Mouse (Mus musculus) forebrain, embryonic 15.5 days (tissue): ENCODE results near the gene Adamts15. TPM values are rescaled to one million over a fixed set of nuclear protein-coding genes. Genes with fewer than 3 reads are reported as not detected.

Experiments
- ATAC-seq: fragments of 200-750 bp; cut with Nextera tagmentation; replicated peaks from 2 replicates; pipeline ENCODE4 v1.8.0; 2017; ENCODE audit warnings: mild to moderate bottlenecking, moderate TSS enrichment, moderate library complexity
- H3K27ac ChIP-seq: fragments of 300-500 bp; sonication (generic); replicated peaks from 2 replicates; pipeline ENCODE4 v1.5.1; 2015; ENCODE audit warnings: mild to moderate bottlenecking, inconsistent platforms
- H3K27me3 ChIP-seq: fragments of 300-500 bp; sonication (generic); 2 replicates; pipeline ENCODE4 v1.6.1; 2015; ENCODE audit warnings: inconsistent platforms
- H3K36me3 ChIP-seq: fragments of 300-500 bp; sonication (generic); 2 replicates; pipeline ENCODE4 v1.6.1; 2015; ENCODE audit warnings: mild to moderate bottlenecking, inconsistent platforms
- H3K4me1 ChIP-seq: fragments of 300-500 bp; sonication (generic); 2 replicates; pipeline ENCODE4 v1.6.1; 2015; ENCODE audit warnings: inconsistent platforms
- H3K4me2 ChIP-seq: fragments of 300-500 bp; sonication (generic); replicated peaks from 2 replicates; pipeline ENCODE4 v1.6.1; 2015; ENCODE audit warnings: mild to moderate bottlenecking, inconsistent platforms
- H3K4me3 ChIP-seq: fragments of 300-500 bp; sonication (generic); 2 replicates; pipeline ENCODE4 v1.5.1; 2015; ENCODE audit warnings: mild to moderate bottlenecking, inconsistent platforms
- H3K9ac ChIP-seq: fragments of 300-500 bp; sonication (generic); replicated peaks from 2 replicates; pipeline ENCODE4 v1.6.1; 2015; ENCODE audit warnings: mild to moderate bottlenecking, inconsistent platforms
- H3K9me3 ChIP-seq: fragments of 300-500 bp; sonication (generic); 2 replicates; pipeline ENCODE4 v1.6.1; 2016; ENCODE audit warnings: inconsistent platforms
- WGBS: fragments of 180-500 bp; shearing (Covaris S2); methylation state at CpG from one replicate; pipeline ENCODE4 v1.1.7; 2015; ENCODE audit warnings: mixed read lengths; 5-methylcytosine and 5-hydroxymethylcytosine counted together
- polyA plus RNA-seq: library from polyadenylated mRNA; unstranded; fragments of >200 nt; fragmentation: Nextera tagmentation; extraction: Ambion mirVana; gene quantifications from 2 replicates; pipeline ENCODE4 v1.2.1, GENCODE M21; 2015

The Adamts15 gene
- polyA plus RNA-seq, result 2.7 and 3.5 TPM in 2 replicates

DNA sequence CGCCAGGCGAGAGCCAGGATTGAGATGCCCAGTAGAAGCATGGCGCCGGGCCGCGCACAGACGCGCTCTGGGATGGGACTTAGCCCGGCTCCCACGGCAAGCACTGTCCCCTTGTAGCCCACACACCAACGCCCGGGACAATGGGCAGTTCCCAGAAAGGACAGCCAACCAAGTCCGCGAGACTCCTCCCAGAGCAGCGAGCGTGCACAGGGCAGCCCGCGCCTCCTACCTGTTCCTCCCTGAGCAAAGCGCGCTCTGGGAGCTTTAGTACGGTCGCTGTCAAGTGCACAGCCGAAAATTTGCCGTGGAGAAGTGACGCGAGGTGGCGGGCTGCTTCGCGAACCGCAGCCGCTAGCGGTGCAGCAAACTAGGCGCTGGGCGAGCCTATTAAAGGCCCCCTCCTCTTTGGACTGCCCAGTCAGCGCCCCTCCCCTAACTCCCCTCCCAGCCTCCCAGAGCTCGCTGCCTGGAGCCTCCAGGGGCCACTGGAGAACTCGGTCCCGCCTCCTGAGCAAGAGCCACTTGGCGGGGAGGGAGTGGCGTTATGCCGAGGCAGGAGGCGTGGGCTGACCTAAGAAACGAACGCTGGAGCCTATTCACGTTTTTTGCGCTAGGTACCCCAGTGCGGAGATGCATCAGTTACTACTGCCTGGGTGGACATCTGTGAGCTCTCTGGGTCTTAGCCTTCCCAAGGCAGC lies at the start of gene Adamts15:
Adamts15 (minus strand) TSS at position 256 of the 698 bp plus-strand sequence.
- no peak within 1 kb of the TSS for H3K27ac ChIP-seq
- H3K4me2 ChIP-seq, result peak within 1 kb of the TSS; percentile 99
- no peaks in the 10 kb centered on the region for H3K36me3 ChIP-seq
- H3K27me3 ChIP-seq, result peaks cover 32% of the 10 kb centered on the region
- H3K9ac ChIP-seq, result peak within 1 kb of the TSS; percentile 50
- H3K9me3 ChIP-seq, result no peaks in the 10 kb centered on the region
- ATAC-seq, result peak; percentile 71
- peaks cover 22% of the 10 kb centered on the region for H3K4me1 ChIP-seq
- WGBS, result under 1% methylated on average over 46 of the region's 47 CpGs
- H3K4me3 ChIP-seq, result peak within 1 kb of the TSS; percentile 61

DNA sequence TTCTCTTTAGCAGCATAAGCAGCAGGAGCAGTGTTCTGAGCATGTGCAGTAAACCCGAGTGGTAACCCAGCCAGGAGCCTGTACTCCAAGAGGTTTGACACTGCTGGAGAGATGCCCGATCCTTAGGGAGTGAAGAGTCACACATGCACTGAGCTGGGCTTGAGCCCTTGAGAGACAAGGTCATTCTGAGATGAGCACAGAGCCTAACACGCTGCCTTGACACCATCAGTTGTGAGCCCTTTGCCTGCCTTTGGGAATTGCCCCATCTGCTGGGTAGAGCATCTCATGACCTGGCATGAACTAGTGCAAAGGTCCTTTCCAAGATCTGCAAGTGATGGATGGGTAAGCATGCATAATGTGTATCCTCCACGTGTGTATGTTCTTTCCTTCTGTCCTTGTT lies 49.7 kb upstream of the Adamts15 start:
- Histone ChIP-seq H3K9ac (no peak overlapping the region), H3K27me3 (no peaks in the 10 kb centered on the region), H3K4me1 (no peaks in the 10 kb centered on the region), H3K27ac (no peak overlapping the region), H3K36me3 (no peaks in the 10 kb centered on the region), H3K4me3 (no peak overlapping the region), H3K9me3 (no peaks in the 10 kb centered on the region), H3K4me2 (no peak overlapping the region)
- 63% methylated on average over 4 of the region's 4 CpGs for WGBS
- ATAC-seq, result no peak

DNA sequence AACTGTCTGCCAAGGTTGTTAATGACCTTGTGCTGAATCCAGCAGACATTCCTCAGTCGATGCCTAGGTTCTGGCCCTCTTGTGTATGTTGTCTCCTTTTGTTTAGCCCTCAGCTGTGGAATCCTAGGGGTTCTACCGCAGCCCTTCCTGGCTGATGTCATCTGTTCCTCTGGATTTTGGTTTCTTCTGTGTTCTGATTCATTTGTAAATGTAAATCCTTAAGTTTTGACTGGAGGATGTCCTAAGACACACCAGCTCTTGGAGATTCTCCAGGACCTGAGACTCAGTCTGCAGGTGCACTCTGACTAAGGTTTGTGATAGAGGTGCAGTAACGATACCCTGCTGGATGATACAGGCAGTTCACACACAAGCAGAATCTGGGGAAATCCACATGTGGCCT lies 47.7 kb upstream of the Adamts15 start:
- no peak overlapping the region for H3K4me3 ChIP-seq
- H3K27me3 ChIP-seq, result no peaks in the 10 kb centered on the region
- 49% methylated on average over 3 of the region's 3 CpGs for WGBS
- H3K4me1 ChIP-seq, result no peaks in the 10 kb centered on the region
- H3K9me3 ChIP-seq, result no peaks in the 10 kb centered on the region
- H3K4me2 ChIP-seq, result no peak overlapping the region
- H3K9ac ChIP-seq, result no peak overlapping the region
- H3K36me3 ChIP-seq, result no peaks in the 10 kb centered on the region
- ATAC-seq, result no peak
- H3K27ac ChIP-seq, result no peak overlapping the region

DNA sequence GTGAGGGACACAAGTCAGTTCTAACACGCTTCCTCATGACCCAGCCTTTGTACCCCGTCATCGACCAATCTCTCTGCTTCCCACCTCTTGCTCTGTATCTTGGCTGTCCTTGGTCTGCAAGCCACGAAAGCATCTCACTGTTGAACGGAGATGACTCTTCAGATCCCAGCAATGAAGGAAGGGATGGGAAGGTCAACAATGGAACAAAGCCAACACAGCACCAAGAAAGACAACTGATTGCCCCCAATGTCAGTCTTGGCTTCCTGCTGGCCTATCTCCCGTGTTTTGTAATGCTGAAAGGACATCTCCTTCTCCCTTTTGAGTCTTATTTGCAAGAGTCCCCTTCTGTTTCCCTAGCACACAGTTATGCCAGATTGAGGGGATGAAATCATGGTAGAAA lies 45.9 kb upstream of the Adamts15 start:
- Histone ChIP-seq H3K27me3 (no peaks in the 10 kb centered on the region), H3K4me1 (no peaks in the 10 kb centered on the region), H3K9ac (no peak overlapping the region), H3K4me3 (no peak overlapping the region), H3K4me2 (no peak overlapping the region), H3K36me3 (no peaks in the 10 kb centered on the region), H3K27ac (no peak overlapping the region), H3K9me3 (no peaks in the 10 kb centered on the region)
- WGBS, result 87% methylated on average over 6 of the region's 6 CpGs
- no peak for ATAC-seq

DNA sequence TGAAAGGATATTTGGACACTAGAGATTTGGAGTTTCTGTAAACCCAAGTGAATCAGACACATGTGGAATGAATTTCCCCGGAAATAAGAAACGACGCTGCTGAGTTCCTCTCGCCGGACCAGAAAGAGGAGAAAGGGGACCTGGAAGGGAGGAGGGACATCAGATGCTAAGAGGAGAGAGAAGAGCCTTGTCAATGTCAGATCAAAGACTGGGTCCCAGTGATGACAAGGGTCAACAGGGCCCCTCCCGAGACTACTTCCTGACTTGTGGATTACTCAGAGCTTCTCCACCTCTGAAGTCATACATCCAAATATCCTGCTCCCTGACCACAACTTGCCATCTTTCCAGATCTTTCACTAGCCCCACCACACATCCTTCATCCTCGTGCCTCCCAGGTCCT lies 44.6 kb upstream of the Adamts15 start:
- Histone ChIP-seq H3K4me3 (no peak overlapping the region), H3K27me3 (no peaks in the 10 kb centered on the region), H3K27ac (no peak overlapping the region), H3K4me1 (no peaks in the 10 kb centered on the region), H3K4me2 (no peak overlapping the region), H3K9me3 (no peaks in the 10 kb centered on the region), H3K36me3 (no peaks in the 10 kb centered on the region), H3K9ac (no peak overlapping the region)
- 73% methylated on average over 7 of the region's 7 CpGs for WGBS
- ATAC-seq, result no peak

DNA sequence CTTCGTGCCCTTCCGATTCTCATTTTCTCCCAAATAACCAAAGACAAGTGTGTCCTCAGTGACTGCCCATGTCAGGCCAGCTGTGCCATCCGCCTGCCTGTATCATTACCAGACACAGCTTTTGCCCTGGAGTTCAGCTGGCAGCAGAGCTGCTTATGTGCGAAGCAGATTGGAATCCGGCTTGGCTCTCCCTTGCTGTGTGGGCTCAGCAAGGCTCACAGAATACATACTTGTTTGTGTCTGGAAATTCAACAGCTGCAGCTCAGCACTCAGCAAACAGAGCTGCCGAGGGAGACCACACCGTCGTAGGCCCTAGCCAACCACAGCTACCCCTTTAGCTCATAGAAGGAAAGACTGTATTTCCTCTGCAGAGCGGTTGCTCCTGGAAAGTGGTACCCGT lies 42.4 kb upstream of the Adamts15 start:
- 80% methylated on average over 10 of the region's 10 CpGs for WGBS
- no peak overlapping the region for H3K9ac ChIP-seq
- H3K9me3 ChIP-seq, result no peaks in the 10 kb centered on the region
- H3K36me3 ChIP-seq, result no peaks in the 10 kb centered on the region
- H3K27ac ChIP-seq, result no peak overlapping the region
- H3K27me3 ChIP-seq, result no peaks in the 10 kb centered on the region
- no peak overlapping the region for H3K4me3 ChIP-seq
- no peak overlapping the region for H3K4me2 ChIP-seq
- no peaks in the 10 kb centered on the region for H3K4me1 ChIP-seq
- no peak for ATAC-seq

DNA sequence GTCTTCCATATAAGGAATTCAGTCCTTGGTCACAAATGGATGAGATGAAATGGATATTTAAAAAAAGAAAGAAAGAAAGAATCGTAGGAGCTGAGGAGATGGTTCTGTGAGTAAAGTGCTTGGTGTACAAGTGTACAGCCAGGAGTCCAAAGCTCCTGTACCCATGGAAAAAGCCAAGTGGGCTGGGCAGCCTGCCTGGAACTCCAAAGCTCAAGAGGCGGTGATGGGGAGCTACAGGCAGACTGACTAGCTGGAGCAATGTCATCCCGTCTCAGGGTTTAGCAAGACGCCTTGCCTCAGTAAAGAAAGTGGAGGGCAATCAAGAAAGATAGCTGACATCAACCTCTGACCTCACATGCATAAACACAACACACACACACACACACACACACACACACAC lies 41.5 kb upstream of the Adamts15 start:
- Histone ChIP-seq H3K27me3 (no peaks in the 10 kb centered on the region), H3K4me3 (no peak overlapping the region), H3K36me3 (no peaks in the 10 kb centered on the region), H3K4me1 (no peaks in the 10 kb centered on the region), H3K9ac (no peak overlapping the region), H3K27ac (no peak overlapping the region), H3K4me2 (no peak overlapping the region), H3K9me3 (no peaks in the 10 kb centered on the region)
- 80% methylated on average over 4 of the region's 4 CpGs for WGBS
- ATAC-seq, result no peak

DNA sequence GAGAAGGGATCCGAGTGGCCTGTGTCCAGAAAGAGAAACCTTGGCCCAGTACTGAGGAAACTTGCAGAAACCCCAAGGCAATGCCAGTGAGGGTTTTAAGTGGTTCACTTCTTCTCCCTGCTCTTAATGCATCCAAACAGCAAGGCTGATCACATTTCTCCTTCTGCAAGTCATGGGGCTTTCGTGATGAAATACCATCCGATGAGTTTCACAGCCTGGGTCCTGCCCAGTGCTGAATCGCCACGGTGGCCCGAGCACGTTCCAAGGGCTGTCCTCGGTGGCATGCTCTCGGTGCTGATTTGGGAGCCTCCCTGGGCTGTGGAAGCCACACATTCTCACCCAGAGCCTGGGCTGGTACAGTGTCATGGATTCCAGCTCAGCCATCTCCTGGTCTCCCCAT lies 33.0 kb upstream of the Adamts15 start:
- no peaks in the 10 kb centered on the region for H3K27me3 ChIP-seq
- no peaks in the 10 kb centered on the region for H3K4me1 ChIP-seq
- no peak for ATAC-seq
- no peaks in the 10 kb centered on the region for H3K9me3 ChIP-seq
- H3K27ac ChIP-seq, result no peak overlapping the region
- no peaks in the 10 kb centered on the region for H3K36me3 ChIP-seq
- 94% methylated on average over 9 of the region's 9 CpGs for WGBS
- H3K9ac ChIP-seq, result no peak overlapping the region
- H3K4me3 ChIP-seq, result no peak overlapping the region
- H3K4me2 ChIP-seq, result no peak overlapping the region

DNA sequence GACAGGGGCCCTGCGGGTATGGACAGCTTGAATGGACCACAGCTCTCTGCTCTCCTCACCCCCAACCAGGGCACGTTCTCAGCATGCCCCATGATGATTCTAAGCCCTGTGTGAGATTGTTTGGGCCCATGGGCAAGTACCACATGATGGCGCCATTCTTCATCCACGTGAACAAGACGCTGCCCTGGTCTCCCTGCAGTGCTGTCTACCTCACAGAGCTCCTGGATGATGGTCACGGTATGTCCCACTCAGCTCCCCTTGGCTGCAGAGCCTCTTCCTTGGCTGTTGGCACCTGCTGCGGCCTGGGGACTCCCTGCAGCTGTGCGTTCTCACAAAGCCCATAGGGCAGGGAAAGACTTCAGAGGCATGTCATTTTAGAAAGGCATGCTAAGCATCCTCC lies 31.0 kb upstream of the Adamts15 start:
- Histone ChIP-seq H3K4me3 (no peak overlapping the region), H3K9me3 (no peaks in the 10 kb centered on the region), H3K36me3 (no peaks in the 10 kb centered on the region), H3K4me2 (no peak overlapping the region), H3K27me3 (no peaks in the 10 kb centered on the region), H3K9ac (no peak overlapping the region), H3K4me1 (no peaks in the 10 kb centered on the region), H3K27ac (no peak overlapping the region)
- ATAC-seq, result no peak
- 65% methylated on average over 8 of the region's 8 CpGs for WGBS

DNA sequence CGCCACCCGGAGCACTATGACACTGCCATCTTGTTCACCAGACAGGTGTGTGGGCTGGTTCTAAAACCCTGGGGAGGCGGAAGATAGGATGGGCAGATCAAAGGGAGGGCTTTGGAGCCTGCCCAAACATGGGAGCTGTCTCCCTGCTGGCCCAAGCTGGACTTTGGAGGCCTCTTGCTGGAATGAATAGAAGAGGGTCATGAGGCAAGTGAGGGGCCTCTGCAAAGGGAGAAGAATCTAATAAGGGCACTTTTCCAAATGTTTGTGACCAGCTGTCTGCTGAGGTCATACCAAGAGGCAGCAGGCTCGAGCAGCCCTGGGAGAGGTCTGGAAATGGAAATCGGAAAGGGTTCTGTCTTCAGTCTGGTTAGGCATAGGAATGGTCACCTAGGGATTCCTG lies 29.2 kb upstream of the Adamts15 start:
- H3K9me3 ChIP-seq, result no peaks in the 10 kb centered on the region
- H3K4me1 ChIP-seq, result no peaks in the 10 kb centered on the region
- no peak for ATAC-seq
- H3K4me2 ChIP-seq, result no peak overlapping the region
- no peaks in the 10 kb centered on the region for H3K36me3 ChIP-seq
- no peaks in the 10 kb centered on the region for H3K27me3 ChIP-seq
- H3K9ac ChIP-seq, result no peak overlapping the region
- no peak overlapping the region for H3K27ac ChIP-seq
- H3K4me3 ChIP-seq, result no peak overlapping the region
- WGBS, result 82% methylated on average over 5 of the region's 5 CpGs

DNA sequence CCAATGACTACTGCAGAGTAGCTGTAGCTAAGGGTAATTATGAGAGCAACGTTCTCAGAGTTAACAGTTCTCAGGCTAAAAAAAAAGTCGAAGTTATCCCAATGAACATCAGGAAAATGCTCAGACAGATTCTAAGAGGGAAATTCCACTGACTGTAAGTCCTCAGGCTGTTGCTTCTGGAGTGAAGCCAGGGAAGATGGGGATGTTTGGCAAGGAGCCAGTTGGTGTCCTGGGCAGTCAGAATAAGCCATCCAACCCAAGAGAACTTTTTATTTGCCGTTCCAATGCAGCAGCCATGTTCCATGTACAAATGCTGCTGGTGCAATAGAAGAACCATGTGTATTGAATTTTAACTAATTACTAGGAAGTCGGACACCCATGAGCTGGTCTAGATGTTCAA lies 28.3 kb upstream of the Adamts15 start:
- Histone ChIP-seq H3K4me2 (no peak overlapping the region), H3K27me3 (peaks cover 4% of the 10 kb centered on the region; the same call in 1 of the 2 replicates), H3K27ac (no peak overlapping the region), H3K9ac (no peak overlapping the region), H3K36me3 (no peaks in the 10 kb centered on the region), H3K4me3 (no peak overlapping the region), H3K4me1 (no peaks in the 10 kb centered on the region), H3K9me3 (no peaks in the 10 kb centered on the region)
- no peak for ATAC-seq
- 79% methylated on average over 4 of the region's 4 CpGs for WGBS

DNA sequence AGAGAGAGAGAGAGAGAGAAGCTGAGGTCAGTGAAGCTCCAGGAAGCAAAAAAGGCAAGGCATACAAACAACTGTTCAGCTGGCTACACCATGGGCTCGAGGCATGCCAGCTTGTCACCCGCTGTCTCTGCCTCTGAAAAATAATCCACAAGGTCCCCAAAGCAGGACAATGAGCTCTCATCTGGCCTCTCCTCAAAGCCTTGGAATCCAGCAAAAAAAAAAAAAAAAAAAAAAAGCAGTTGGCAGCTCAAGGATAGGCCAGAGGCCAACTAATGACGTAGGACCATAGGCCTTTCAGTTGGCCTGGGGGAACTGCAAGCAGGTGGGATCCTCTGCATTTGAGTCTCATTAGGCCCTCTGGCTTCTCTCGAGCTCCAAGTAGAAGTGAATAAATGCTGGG lies 27.7 kb upstream of the Adamts15 start:
- Histone ChIP-seq H3K27ac (no peak overlapping the region), H3K4me2 (no peak overlapping the region), H3K4me3 (no peak overlapping the region), H3K4me1 (no peaks in the 10 kb centered on the region), H3K9me3 (no peaks in the 10 kb centered on the region), H3K9ac (no peak overlapping the region), H3K36me3 (no peaks in the 10 kb centered on the region), H3K27me3 (peaks cover 8% of the 10 kb centered on the region; the same call in 1 of the 2 replicates)
- ATAC-seq, result no peak
- WGBS, result 63% methylated on average over 4 of the region's 4 CpGs

DNA sequence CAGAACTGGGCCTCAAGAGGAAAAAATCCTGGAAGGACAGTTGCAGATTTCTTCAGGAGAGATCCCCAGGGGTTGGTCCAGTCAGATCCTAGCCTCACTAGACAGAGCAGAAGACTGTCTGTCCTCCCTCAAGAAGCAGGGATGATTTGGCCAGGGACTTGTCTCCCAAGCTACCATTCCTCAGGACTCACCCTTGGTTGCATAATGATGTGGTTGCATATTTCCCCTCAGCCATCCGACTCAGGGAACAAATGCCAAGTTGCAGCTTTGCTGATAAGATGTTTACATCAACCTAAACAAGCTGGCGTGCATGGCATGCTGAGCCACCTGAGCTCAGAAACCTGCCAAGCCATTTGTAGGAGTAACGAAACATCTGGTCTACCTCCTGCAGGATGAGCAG lies 27.2 kb upstream of the Adamts15 start:
- no peaks in the 10 kb centered on the region for H3K9me3 ChIP-seq
- H3K4me1 ChIP-seq, result no peaks in the 10 kb centered on the region
- H3K9ac ChIP-seq, result no peak overlapping the region
- H3K36me3 ChIP-seq, result no peaks in the 10 kb centered on the region
- H3K27ac ChIP-seq, result no peak overlapping the region
- 76% methylated on average over 3 of the region's 3 CpGs for WGBS
- H3K4me3 ChIP-seq, result no peak overlapping the region
- H3K4me2 ChIP-seq, result no peak overlapping the region
- H3K27me3 ChIP-seq, result peaks cover 13% of the 10 kb centered on the region; the same call in 1 of the 2 replicates
- no peak for ATAC-seq
